Mouse (Mus musculus) spleen, adult 2 months (tissue): Measurements from ENCODE around the gene Grk3. TPM values are rescaled to one million over a fixed set of nuclear protein-coding genes. Genes with fewer than 3 reads are reported as not detected.

Experiments
- DNase-seq, 2 experiments: peaks; one replicate each; pipeline versions ENCODE4 v3.0.0 to v3.0.0-alpha.2; 2012 to 2021; ENCODE audit warnings: low spot score in 2 of 2, low read depth in 1 of 2
- H3K27ac ChIP-seq: fragments of 200-500 bp; 2 replicates; pipeline ENCODE4 v1.5.1; 2012; ENCODE audit warnings: low read length, inconsistent platforms; ENCODE audit not compliant: insufficient read depth
- H3K27me3 ChIP-seq: fragments of 200-500 bp; 2 replicates; pipeline ENCODE4 v1.6.1; 2012; ENCODE audit warnings: mild to moderate bottlenecking, moderate library complexity, low read length, inconsistent platforms; ENCODE audit not compliant: control insufficient read depth, insufficient read depth
- H3K36me3 ChIP-seq: fragments of 200-500 bp; 2 replicates; pipeline ENCODE4 v1.6.1; 2012; ENCODE audit warnings: mild to moderate bottlenecking, low read length, inconsistent platforms; ENCODE audit not compliant: control insufficient read depth, insufficient read depth
- H3K4me1 ChIP-seq: fragments of 200-500 bp; 2 replicates; pipeline ENCODE4 v1.6.1; 2011; ENCODE audit warnings: inconsistent platforms; ENCODE audit not compliant: control insufficient read depth, insufficient read depth, insufficient read length
- H3K4me3 ChIP-seq: fragments of 200-500 bp; 2 replicates; pipeline ENCODE4 v1.5.1; 2011; ENCODE audit warnings: mild to moderate bottlenecking, inconsistent platforms; ENCODE audit not compliant: insufficient read depth, insufficient read length; ENCODE audit errors: extremely low read depth
- CTCF ChIP-seq: fragments of 200-500 bp; IDR thresholded peaks from 2 replicates; pipeline ENCODE4 v1.5.1; 2011; ENCODE audit warnings: mild to moderate bottlenecking, inconsistent platforms; ENCODE audit not compliant: insufficient read depth, insufficient read length, insufficient replicate concordance; ENCODE audit errors: extremely low read depth
- POLR2A ChIP-seq: fragments of 200-500 bp; IDR thresholded peaks from 2 replicates; pipeline ENCODE4 v1.6.1; 2011; ENCODE audit warnings: low read depth, low read length, inconsistent platforms
- WGBS: fragments of 180-500 bp; shearing (Covaris S2); methylation state at CpG from one replicate; pipeline ENCODE4 v1.1.7; 2018; 5-methylcytosine and 5-hydroxymethylcytosine counted together
- polyA plus RNA-seq: library from polyadenylated mRNA; depleted of rRNA; stranded (reverse); fragments of >200 nt; gene quantifications from 2 replicates; pipeline ENCODE4 v1.2.3, GENCODE M21; 2012; rRNA removed

Grk3 gene
- polyA plus RNA-seq, 1 experiment = 23.1 TPM

- no peaks in the 10 kb centered on the region for H3K36me3 ChIP-seq
- no peak overlapping the region for H3K27ac ChIP-seq
- no peak overlapping the region for H3K4me3 ChIP-seq
- H3K4me1 ChIP-seq = no peaks in the 10 kb centered on the region
- TF ChIP-seq POLR2A = no peak
- peak; percentile 30; the same call in 1 of the 2 replicates for TF ChIP-seq CTCF
- no peaks in the 10 kb centered on the region for H3K27me3 ChIP-seq
- peak in 1 of 2 experiments; percentile 10 for DNase-seq
- 22% methylated on average over 4 of the region's 4 CpGs for WGBS
Measured at GRCm38 (mm10) chr5:112876846-112877390, 138.7 kb downstream of the Grk3 start.

DNA sequence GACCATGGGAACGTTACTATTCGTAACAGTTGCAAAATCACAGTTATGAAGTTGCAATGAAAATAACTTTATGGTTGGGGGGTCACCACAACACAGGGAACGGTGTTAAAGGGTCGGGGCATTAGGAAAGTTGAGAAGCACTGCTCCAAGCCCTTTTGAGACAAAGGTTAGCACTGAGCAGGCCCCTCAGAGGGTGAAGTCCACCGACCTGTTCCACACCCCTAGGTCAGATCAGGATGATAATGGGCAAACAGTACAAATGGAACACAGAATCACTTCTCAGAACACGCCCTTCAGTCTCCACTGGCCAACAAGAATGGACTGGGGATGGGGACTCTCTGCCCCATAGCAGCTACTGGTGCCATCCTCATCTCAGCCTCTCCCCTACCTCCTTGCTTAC is 142.6 kb downstream of the Grk3 start:
- H3K4me3 ChIP-seq = no peak overlapping the region
- WGBS = 72% methylated on average over 6 of the region's 6 CpGs
- no peak for DNase-seq
- no peaks in the 10 kb centered on the region for H3K27me3 ChIP-seq
- no peaks in the 10 kb centered on the region for H3K36me3 ChIP-seq
- TF ChIP-seq POLR2A (no peak), CTCF (no peak)
- no peak overlapping the region for H3K27ac ChIP-seq
- no peaks in the 10 kb centered on the region for H3K4me1 ChIP-seq

DNA sequence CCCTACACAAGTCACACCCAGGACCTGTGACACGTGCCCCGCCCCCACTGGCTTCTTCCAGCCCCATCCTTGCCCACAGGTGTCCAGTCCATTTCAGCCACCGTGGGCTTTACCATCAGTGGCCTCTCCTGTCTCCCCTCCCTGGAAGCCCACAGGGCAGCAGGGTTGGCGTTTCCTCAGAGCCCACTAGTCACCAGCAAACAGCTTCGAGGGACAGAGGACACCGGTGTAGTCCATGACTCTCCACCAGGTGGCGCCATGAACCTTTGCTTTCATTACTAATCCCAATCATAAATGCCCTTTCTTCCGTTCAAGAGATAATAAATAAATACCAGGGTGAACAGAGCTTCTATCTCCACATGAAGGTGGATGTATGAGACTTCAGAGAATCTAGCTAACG is 144.9 kb downstream of the Grk3 start:
- 23% methylated on average over 9 of the region's 9 CpGs for WGBS
- H3K4me1 ChIP-seq = no peaks in the 10 kb centered on the region
- H3K36me3 ChIP-seq = no peaks in the 10 kb centered on the region
- peak; percentile 15 to 43 for DNase-seq
- H3K27ac ChIP-seq = no peak overlapping the region
- TF ChIP-seq CTCF = peak; percentile 69; the same call in 1 of the 2 replicates
- no peak for TF ChIP-seq POLR2A
- no peaks in the 10 kb centered on the region for H3K27me3 ChIP-seq
- no peak overlapping the region for H3K4me3 ChIP-seq

GRCm38 (mm10) chr5:112868620-112869019 is 147.0 kb downstream of the Grk3 start:
- Histone ChIP-seq H3K27ac (no peak overlapping the region), H3K27me3 (no peaks in the 10 kb centered on the region), H3K4me3 (no peak overlapping the region), H3K4me1 (no peaks in the 10 kb centered on the region), H3K36me3 (no peaks in the 10 kb centered on the region)
- TF ChIP-seq CTCF (no peak), POLR2A (no peak)
- no peak for DNase-seq
- 77% methylated on average over 5 of the region's 5 CpGs for WGBS

DNA sequence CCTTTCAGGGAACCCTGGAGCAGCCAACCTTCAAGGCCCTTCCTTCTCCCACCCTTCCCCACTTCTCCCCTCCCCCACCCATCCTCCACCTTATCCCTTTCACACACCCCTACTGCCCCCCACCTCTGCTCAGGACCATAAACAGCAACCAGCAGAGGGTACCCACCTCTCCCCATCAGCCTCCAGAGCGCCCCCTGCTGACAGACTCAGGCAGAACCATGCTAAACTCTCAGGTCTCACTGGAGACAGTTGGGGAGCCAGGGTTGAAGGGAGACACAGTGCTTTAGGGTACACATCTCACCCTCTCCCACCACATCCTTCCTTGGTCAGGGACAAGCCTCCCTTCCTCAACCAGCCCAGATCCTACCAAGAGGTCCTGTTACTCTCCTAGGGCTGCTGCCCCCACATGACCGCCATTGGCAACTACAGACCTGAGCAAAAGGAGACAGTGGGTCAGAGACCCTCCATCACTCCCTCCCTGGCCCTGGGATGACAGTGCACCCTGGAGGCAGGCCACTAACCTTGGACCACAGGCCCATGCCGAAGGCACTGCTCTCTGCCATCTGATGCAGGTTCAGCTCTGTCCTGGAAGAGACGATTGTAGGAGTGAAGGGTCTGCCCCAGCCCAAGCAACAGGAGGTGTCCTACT is 150.7 kb downstream of the Grk3 start:
- no peak for DNase-seq
- H3K4me1 ChIP-seq = no peaks in the 10 kb centered on the region
- TF ChIP-seq POLR2A (no peak), CTCF (peak; percentile 34; the same call in 1 of the 2 replicates)
- no peak overlapping the region for H3K4me3 ChIP-seq
- H3K27ac ChIP-seq = no peak overlapping the region
- 44% methylated on average over 4 of the region's 4 CpGs for WGBS
- no peaks in the 10 kb centered on the region for H3K27me3 ChIP-seq
- H3K36me3 ChIP-seq = no peaks in the 10 kb centered on the region

Other genes starting within 250 kb of the Grk3 start
- gene Myo18b, start 119.4 kb downstream of the Grk3 start, polyA plus RNA-seq = 0.74 and 0.88 TPM in 2 replicates
- not detected in 2 replicates for gene Crybb2, start 54.3 kb upstream of the Grk3 start, polyA plus RNA-seq
- 1.7 and 2.7 TPM in 2 replicates for gene Crybb3, start 65.8 kb upstream of the Grk3 start, polyA plus RNA-seq
- 5.1 and 6.2 TPM in 2 replicates for gene 2900026A02Rik, start 205.4 kb upstream of the Grk3 start, polyA plus RNA-seq
- not detected in 2 replicates for gene Tmem211, start 211.1 kb upstream of the Grk3 start, polyA plus RNA-seq